Mouse (Mus musculus) liver, embryonic 16.5 days (tissue): ENCODE data around the gene Cecr2. TPM values are rescaled to one million over a fixed set of nuclear protein-coding genes. Genes with fewer than 3 reads are reported as not detected.
"Not testable (repeated sequence)": the region's sequence is repeated elsewhere in the genome, so short reads cannot be mapped to it uniquely, and the experiment has no call there.

Source experiments
- ATAC-seq: fragments of 200-750 bp; cut with Nextera tagmentation; 2 replicates; pipeline ENCODE4 v1.8.0; 2017; ENCODE audit warnings: low read depth, mild to moderate bottlenecking, moderate number of reproducible peaks, moderate library complexity
- H3K27ac ChIP-seq: fragments of 300-500 bp; sonication (generic); 2 replicates; pipeline ENCODE4 v1.5.1; 2014; ENCODE audit warnings: mild to moderate bottlenecking, low read length
- H3K27me3 ChIP-seq: fragments of 300-500 bp; sonication (generic); 2 replicates; pipeline ENCODE4 v1.6.1; 2014; ENCODE audit warnings: low read depth, low read length, mixed read lengths; ENCODE audit not compliant: control insufficient read depth, insufficient read depth
- H3K36me3 ChIP-seq: fragments of 300-500 bp; sonication (generic); 2 replicates; pipeline ENCODE4 v1.6.1; 2014; ENCODE audit warnings: mild to moderate bottlenecking; ENCODE audit not compliant: control insufficient read depth, insufficient read depth
- H3K4me1 ChIP-seq: fragments of 300-500 bp; sonication (generic); 2 replicates; pipeline ENCODE4 v1.6.1; 2014; ENCODE audit warnings: low read depth, low read length, mixed read lengths; ENCODE audit not compliant: control insufficient read depth
- H3K4me2 ChIP-seq: fragments of 300-500 bp; sonication (generic); 2 replicates; pipeline ENCODE4 v1.6.1; 2014; ENCODE audit warnings: low read depth, low read length, mixed read lengths
- H3K4me3 ChIP-seq: fragments of 300-500 bp; sonication (generic); 2 replicates; pipeline ENCODE4 v1.5.1; 2014; ENCODE audit warnings: low read depth, mild to moderate bottlenecking, low read length
- H3K9ac ChIP-seq: fragments of 300-500 bp; sonication (generic); 2 replicates; pipeline ENCODE4 v1.6.1; 2014; ENCODE audit warnings: low read depth, low read length
- H3K9me3 ChIP-seq: fragments of 300-500 bp; sonication (generic); replicated peaks from 2 replicates; pipeline ENCODE4 v1.6.1; 2016; ENCODE audit warnings: low read length; ENCODE audit not compliant: control insufficient read depth
- WGBS: fragments of 180-500 bp; shearing (Covaris S2); extraction: QIAGEN DNeasy Blood & Tissue Kit; methylation state at CpG from one replicate; pipeline ENCODE4 v1.1.7; 2014; ENCODE audit not compliant: insufficient replicate concordance; 5-methylcytosine and 5-hydroxymethylcytosine counted together
- microRNA-seq: library from miRNA; unstranded; fragments of <30 nt; microRNA quantifications from one replicate; pipeline ENCODE4, GENCODE M21; 2016
- polyA plus RNA-seq: library from polyadenylated mRNA; unstranded; fragments of >200 nt; fragmentation: Nextera tagmentation; extraction: Ambion mirVana; gene quantifications from 2 replicates; pipeline ENCODE4 v1.2.1, GENCODE M21; 2015

Gene Cecr2
- polyA plus RNA-seq, 1 experiment from 2014 or later = 4.9 TPM

GRCm38 (mm10) chr6:120807738-120808081, 141.5 kb downstream of the Cecr2 start:
- peak; percentile 70 for ATAC-seq
- Histone ChIP-seq H3K4me1 (peaks cover 8% of the 10 kb centered on the region), H3K27ac (peak overlapping the region; percentile 72), H3K36me3 (peaks cover 81% of the 10 kb centered on the region), H3K27me3 (no peaks in the 10 kb centered on the region), H3K4me3 (no peak overlapping the region), H3K9me3 (no peaks in the 10 kb centered on the region), H3K4me2 (no peak overlapping the region), H3K9ac (no peak overlapping the region)
- 81% methylated on average over 4 of the region's 4 CpGs for WGBS

DNA sequence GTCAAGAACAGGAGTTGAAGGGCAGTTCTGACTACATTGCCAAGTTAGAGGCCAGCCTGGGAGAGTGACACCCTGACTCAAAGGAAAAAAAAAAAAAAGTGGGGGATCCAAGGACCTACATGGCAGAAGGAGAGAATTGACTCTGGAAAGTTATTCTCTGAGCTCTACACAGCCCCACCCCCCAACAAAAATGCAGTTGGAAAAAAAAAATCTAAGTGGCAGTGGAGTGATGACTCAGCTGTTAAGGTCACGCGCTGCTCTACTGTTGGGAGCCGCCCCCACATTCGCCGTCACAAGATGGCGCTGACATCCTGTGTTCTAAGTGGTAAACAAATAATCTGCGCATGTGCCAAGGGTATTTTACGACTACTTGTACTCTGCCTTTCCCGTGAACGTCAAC, 145.8 kb downstream of the Cecr2 start:
- not testable (repeated sequence) for H3K4me3 ChIP-seq, H3K4me2 ChIP-seq, H3K27me3 ChIP-seq, H3K4me1 ChIP-seq, H3K9me3 ChIP-seq, H3K9ac ChIP-seq, ATAC-seq, H3K27ac ChIP-seq
- peaks cover 42% of the 10 kb centered on the region for H3K36me3 ChIP-seq
- WGBS = 93% methylated on average over 6 of the region's 10 CpGs

DNA sequence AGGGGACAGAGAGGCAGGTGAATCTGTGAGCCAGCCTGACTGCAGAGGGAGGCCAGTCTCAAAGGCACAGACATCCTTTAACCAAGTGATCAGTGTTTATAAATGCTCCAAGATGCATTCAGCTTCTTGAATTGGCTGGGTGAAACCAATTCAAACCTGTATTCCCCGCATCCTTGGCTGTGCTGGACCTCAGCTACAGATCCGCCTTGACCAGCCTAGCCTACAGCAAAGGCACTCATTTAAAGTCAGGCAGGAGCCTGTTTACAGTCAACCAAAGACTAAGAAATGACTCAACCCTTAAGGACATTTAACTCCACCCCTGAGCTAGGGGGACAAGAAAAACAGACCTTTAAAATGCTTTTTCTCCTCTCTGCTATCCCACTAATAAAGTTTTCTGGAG, 153.1 kb downstream of the Cecr2 start:
- WGBS = 86% methylated on average over 2 of the region's 2 CpGs
- peak overlapping the region; percentile 45 for H3K27ac ChIP-seq
- H3K4me3 ChIP-seq = peak overlapping the region; percentile 98
- no peaks in the 10 kb centered on the region for H3K9me3 ChIP-seq
- no peak overlapping the region for H3K9ac ChIP-seq
- peaks cover 24% of the 10 kb centered on the region for H3K36me3 ChIP-seq
- H3K27me3 ChIP-seq = no peaks in the 10 kb centered on the region
- H3K4me2 ChIP-seq = peak overlapping the region; percentile 72
- H3K4me1 ChIP-seq = peaks cover 27% of the 10 kb centered on the region
- ATAC-seq = no peak

GRCm38 (mm10) chr6:120820144-120820543, 154.0 kb downstream of the Cecr2 start:
- Histone ChIP-seq H3K4me3 (peak overlapping the region; percentile 98), H3K36me3 (peaks cover 24% of the 10 kb centered on the region), H3K27me3 (no peaks in the 10 kb centered on the region), H3K9ac (peak overlapping the region; percentile 94), H3K27ac (peak overlapping the region; percentile 29; the same call in 1 of the 2 replicates), H3K9me3 (no peaks in the 10 kb centered on the region), H3K4me2 (peak overlapping the region; percentile 72), H3K4me1 (peaks cover 27% of the 10 kb centered on the region)
- 60% methylated on average over 5 of the region's 5 CpGs for WGBS
- ATAC-seq = no peak

Small RNA genes lying within 50 kb of the gene (microRNA-seq; reads per million reads assigned to microRNA genes)
- not detected for gene Gm25193

Other genes with a start within 250 kb of the Cecr2 start
- 11.4 and 13.0 TPM in 2 replicates for gene Il17ra, start 203.1 kb upstream of the Cecr2 start, polyA plus RNA-seq
- not detected in 2 replicates for gene Tmem121b, start 172.6 kb upstream of the Cecr2 start, polyA plus RNA-seq
- 8.9 and 9.5 TPM in 2 replicates for gene Hdhd5, start 135.1 kb upstream of the Cecr2 start, polyA plus RNA-seq
- gene Slc25a18, start 107.2 kb downstream of the Cecr2 start, polyA plus RNA-seq = 0.11 and 0.17 TPM in 2 replicates
- gene Atp6v1e1, start 156.4 kb downstream of the Cecr2 start, polyA plus RNA-seq = 171 and 172 TPM in 2 replicates
- 34.7 and 35.7 TPM in 2 replicates for gene Bcl2l13, start 169.8 kb downstream of the Cecr2 start, polyA plus RNA-seq